Mouse (Mus musculus): ENCODE measurements around the gene Pde3b.

GRCm38 (mm10) chr7:114439726-114440125, 24.6 kb downstream of the Pde3b start:
- no peak for TF ChIP-seq CTCF (IDR thresholded peaks at IDR 0.05; ENCODE audit: low read depth)
- TF ChIP-seq EP300 (IDR thresholded peaks at IDR 0.05; ENCODE audit: low read depth): no peak

Data from liver, embryonic 14.5 days (tissue).